Mouse (Mus musculus) heart, postnatal 0 days (tissue): ENCODE measurements around the gene Evi5.

Experiments
- CTCF ChIP-seq: IDR thresholded peaks from 2 replicates; pipeline ENCODE4 v1.5.1; 2016; ENCODE audit warnings: antibody characterized with exemption, control low read depth, low read depth
- EP300 ChIP-seq: IDR thresholded peaks from 2 replicates; pipeline ENCODE4 v1.6.1; 2016; ENCODE audit warnings: antibody characterized with exemption, low read depth

DNA sequence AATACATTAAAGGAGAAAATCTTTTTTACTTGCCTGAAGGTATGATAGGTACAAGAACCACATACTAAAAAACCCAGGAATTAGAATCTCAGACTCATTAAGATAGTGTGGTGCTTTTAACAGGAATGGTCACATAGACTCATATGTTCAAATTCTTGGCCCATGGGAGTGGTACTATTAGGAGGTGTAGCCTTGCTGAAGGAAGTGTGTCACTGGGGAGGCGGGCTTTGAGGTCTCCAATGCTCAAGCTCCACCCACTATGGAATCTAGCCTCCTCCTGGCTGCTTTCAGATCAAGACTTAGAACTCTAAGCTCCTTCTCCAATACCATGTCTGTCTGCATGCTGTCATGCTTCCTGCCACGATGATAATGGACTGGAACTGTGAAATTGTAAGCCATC lies 27.1 kb downstream of the Evi5 start:
- TF ChIP-seq CTCF (no peak), EP300 (no peak)
